Mouse (Mus musculus) limb, embryonic 15.5 days (tissue): ENCODE data around the gene Ociad2. TPM values are rescaled to one million over a fixed set of nuclear protein-coding genes. Genes with fewer than 3 reads are reported as not detected.
A peak's percentile ranks its signal among the peaks of the same experiment; 100 is the strongest.

Experiments used
- ATAC-seq: fragments of 200-750 bp; cut with Nextera tagmentation; 2 replicates; pipeline ENCODE4 v1.8.0; 2017; ENCODE audit warnings: low read depth, moderate TSS enrichment; ENCODE audit not compliant: insufficient number of reproducible peaks, low FRiP score, low TSS enrichment
- H3K27ac ChIP-seq: fragments of 300-500 bp; sonication (generic); 2 replicates; pipeline ENCODE4 v1.5.1; 2015; ENCODE audit warnings: moderate library complexity, mild to moderate bottlenecking, inconsistent platforms
- H3K27me3 ChIP-seq: fragments of 300-500 bp; sonication (generic); 2 replicates; pipeline ENCODE4 v1.6.1; 2015; ENCODE audit warnings: inconsistent platforms
- H3K36me3 ChIP-seq: fragments of 300-500 bp; sonication (generic); 2 replicates; pipeline ENCODE4 v1.6.1; 2015; ENCODE audit warnings: inconsistent platforms
- H3K4me1 ChIP-seq: fragments of 300-500 bp; sonication (generic); 2 replicates; pipeline ENCODE4 v1.6.1; 2015; ENCODE audit warnings: inconsistent platforms
- H3K4me2 ChIP-seq: fragments of 300-500 bp; sonication (generic); 2 replicates; pipeline ENCODE4 v1.6.1; 2015; ENCODE audit warnings: mild to moderate bottlenecking, inconsistent platforms
- H3K4me3 ChIP-seq: fragments of 300-500 bp; sonication (generic); 2 replicates; pipeline ENCODE4 v1.5.1; 2015; ENCODE audit warnings: mild to moderate bottlenecking, inconsistent platforms
- H3K9ac ChIP-seq: fragments of 300-500 bp; sonication (generic); 2 replicates; pipeline ENCODE4 v1.6.1; 2015; ENCODE audit warnings: inconsistent platforms
- H3K9me3 ChIP-seq: fragments of 300-500 bp; sonication (generic); 2 replicates; pipeline ENCODE4 v1.6.1; 2016; ENCODE audit warnings: inconsistent platforms
- WGBS: fragments of 180-500 bp; shearing (Covaris S2); methylation state at CpG from one replicate; pipeline ENCODE4 v1.1.7; 2015; 5-methylcytosine and 5-hydroxymethylcytosine counted together
- polyA plus RNA-seq: library from polyadenylated mRNA; unstranded; fragments of >200 nt; fragmentation: Nextera tagmentation; extraction: Ambion mirVana; gene quantifications from 2 replicates; pipeline ENCODE4 v1.2.1, GENCODE M21; 2015

The Ociad2 gene
- polyA plus RNA-seq = 12.6 and 14.7 TPM in 2 replicates

- no peaks in the 10 kb centered on the region for H3K9me3 ChIP-seq
- WGBS = 80% methylated on average over 8 of the region's 8 CpGs
- H3K36me3 ChIP-seq = no peaks in the 10 kb centered on the region
- H3K9ac ChIP-seq = no peak within 1 kb of the TSS
- H3K4me1 ChIP-seq = peaks cover 9% of the 10 kb centered on the region
- H3K4me3 ChIP-seq = no peak within 1 kb of the TSS
- no peak within 1 kb of the TSS for H3K4me2 ChIP-seq
- ATAC-seq = no peak
- no peaks in the 10 kb centered on the region for H3K27me3 ChIP-seq
- no peak within 1 kb of the TSS for H3K27ac ChIP-seq
Measured at GRCm38 (mm10) chr5:73340723-73341235, at the start of gene Ociad2. Ociad2 (minus strand) TSS chr5:73341028.

DNA sequence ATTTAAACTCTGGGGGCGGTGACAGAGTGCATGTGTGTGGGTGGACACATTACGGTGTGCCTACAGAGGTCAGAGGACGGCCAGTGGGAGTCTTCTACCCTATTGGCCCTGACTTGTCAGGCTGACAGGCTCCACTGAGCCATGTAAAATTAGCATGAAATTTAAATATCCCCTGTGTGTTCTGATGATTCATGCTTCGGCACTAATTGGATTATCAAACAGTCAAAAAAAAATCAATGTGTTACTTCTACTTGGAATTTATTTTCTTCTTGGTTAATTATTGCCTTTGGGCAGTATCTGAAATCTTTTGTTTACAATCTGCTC is 42.8 kb upstream of the Ociad2 start:
- H3K27ac ChIP-seq = no peak overlapping the region
- no peak overlapping the region for H3K9ac ChIP-seq
- WGBS = 64% methylated on average over 4 of the region's 4 CpGs
- no peaks in the 10 kb centered on the region for H3K36me3 ChIP-seq
- no peak overlapping the region for H3K4me3 ChIP-seq
- no peak overlapping the region for H3K4me2 ChIP-seq
- H3K4me1 ChIP-seq = no peaks in the 10 kb centered on the region
- ATAC-seq = no peak
- no peaks in the 10 kb centered on the region for H3K9me3 ChIP-seq
- peaks cover 8% of the 10 kb centered on the region for H3K27me3 ChIP-seq

GRCm38 (mm10) chr5:73382737-73383646 is 42.2 kb upstream of the Ociad2 start:
- Histone ChIP-seq H3K4me1 (no peaks in the 10 kb centered on the region), H3K27me3 (peaks cover 8% of the 10 kb centered on the region), H3K4me2 (no peak overlapping the region), H3K9me3 (no peaks in the 10 kb centered on the region), H3K36me3 (no peaks in the 10 kb centered on the region), H3K4me3 (no peak overlapping the region), H3K27ac (no peak overlapping the region), H3K9ac (no peak overlapping the region)
- ATAC-seq = no peak
- 26% methylated on average over 3 of the region's 3 CpGs for WGBS

- no peak overlapping the region for H3K27ac ChIP-seq
- no peak overlapping the region for H3K9ac ChIP-seq
- H3K36me3 ChIP-seq = no peaks in the 10 kb centered on the region
- peaks cover 8% of the 10 kb centered on the region for H3K27me3 ChIP-seq
- no peak for ATAC-seq
- no peak overlapping the region for H3K4me2 ChIP-seq
- no peak overlapping the region for H3K4me3 ChIP-seq
- 85% methylated on average over 9 of the region's 9 CpGs for WGBS
- H3K4me1 ChIP-seq = no peaks in the 10 kb centered on the region
- no peaks in the 10 kb centered on the region for H3K9me3 ChIP-seq
Measured at GRCm38 (mm10) chr5:73381976-73382540, 41.2 kb upstream of the Ociad2 start.

DNA sequence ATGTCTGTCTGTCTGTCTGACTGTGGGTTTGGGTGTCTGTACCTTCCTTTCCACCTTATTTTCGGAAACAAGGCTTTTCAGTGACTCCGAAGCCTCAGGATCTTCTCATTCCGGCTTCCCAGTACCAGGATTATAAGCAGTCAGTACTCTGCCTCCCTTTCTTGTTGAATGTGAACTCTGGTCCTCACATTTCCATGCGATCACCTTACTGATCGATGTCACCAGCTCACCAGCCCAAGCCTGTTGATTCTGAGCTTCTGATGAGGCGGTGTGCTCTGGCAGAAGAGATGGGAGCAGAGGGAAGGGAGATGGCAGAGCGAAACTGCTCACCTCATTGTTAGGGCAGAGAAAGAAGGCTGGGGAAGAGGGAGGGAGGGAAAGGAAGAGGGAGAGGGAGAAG is 40.7 kb upstream of the Ociad2 start:
- no peak overlapping the region for H3K4me2 ChIP-seq
- H3K9me3 ChIP-seq = no peaks in the 10 kb centered on the region
- no peak overlapping the region for H3K27ac ChIP-seq
- H3K4me1 ChIP-seq = no peaks in the 10 kb centered on the region
- H3K36me3 ChIP-seq = no peaks in the 10 kb centered on the region
- WGBS = 81% methylated on average over 6 of the region's 7 CpGs
- H3K27me3 ChIP-seq = peaks cover 8% of the 10 kb centered on the region
- ATAC-seq = no peak
- no peak overlapping the region for H3K4me3 ChIP-seq
- H3K9ac ChIP-seq = no peak overlapping the region

- no peak for ATAC-seq
- Histone ChIP-seq H3K36me3 (no peaks in the 10 kb centered on the region), H3K4me2 (no peak overlapping the region), H3K27me3 (peaks cover 8% of the 10 kb centered on the region), H3K4me3 (no peak overlapping the region), H3K4me1 (no peaks in the 10 kb centered on the region), H3K27ac (no peak overlapping the region), H3K9ac (no peak overlapping the region), H3K9me3 (no peaks in the 10 kb centered on the region)
- 50% methylated on average over 8 of the region's 8 CpGs for WGBS
Measured at GRCm38 (mm10) chr5:73380829-73381228, 40.0 kb upstream of the Ociad2 start.

- ATAC-seq = peak; percentile 78; the same call in 1 of the 2 replicates
- Histone ChIP-seq H3K4me2 (no peak overlapping the region), H3K9ac (no peak overlapping the region), H3K27ac (no peak overlapping the region), H3K27me3 (peaks cover 8% of the 10 kb centered on the region), H3K9me3 (no peaks in the 10 kb centered on the region), H3K4me1 (no peaks in the 10 kb centered on the region), H3K4me3 (no peak overlapping the region), H3K36me3 (no peaks in the 10 kb centered on the region)
- WGBS = 29% methylated on average over 3 of the region's 3 CpGs
Measured at GRCm38 (mm10) chr5:73379908-73380307, 39.1 kb upstream of the Ociad2 start.

DNA sequence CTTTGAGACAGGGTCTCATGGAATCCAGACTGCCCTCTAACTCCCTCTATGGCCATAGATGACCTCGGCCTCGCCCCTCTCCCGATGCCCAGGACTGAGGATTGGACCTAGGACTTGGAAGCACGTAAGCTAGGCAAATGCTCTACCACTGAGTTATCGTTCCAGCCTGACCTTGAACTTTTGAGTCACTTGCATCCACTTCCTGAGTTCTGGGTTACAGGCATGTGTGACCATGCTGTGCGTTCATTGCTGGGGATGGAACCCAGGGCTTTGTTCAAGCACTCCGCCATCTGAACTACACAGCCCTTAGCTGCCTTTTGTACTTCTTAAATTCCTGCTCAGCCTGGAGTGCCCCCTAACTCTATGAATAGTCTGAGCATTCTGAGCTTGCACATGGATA is 35.7 kb upstream of the Ociad2 start:
- Histone ChIP-seq H3K9ac (no peak overlapping the region), H3K9me3 (no peaks in the 10 kb centered on the region), H3K4me1 (peaks cover 7% of the 10 kb centered on the region; the same call in 1 of the 2 replicates), H3K27me3 (peaks cover 7% of the 10 kb centered on the region), H3K4me3 (no peak overlapping the region), H3K36me3 (no peaks in the 10 kb centered on the region), H3K4me2 (no peak overlapping the region), H3K27ac (no peak overlapping the region)
- WGBS = 92% methylated on average over 7 of the region's 7 CpGs
- ATAC-seq = no peak

- H3K9me3 ChIP-seq = no peaks in the 10 kb centered on the region
- H3K9ac ChIP-seq = no peak overlapping the region
- H3K27ac ChIP-seq = no peak overlapping the region
- WGBS = 59% methylated on average over 9 of the region's 9 CpGs
- H3K4me2 ChIP-seq = no peak overlapping the region
- no peak overlapping the region for H3K4me3 ChIP-seq
- H3K27me3 ChIP-seq = peaks cover 3% of the 10 kb centered on the region
- no peak for ATAC-seq
- peaks cover 7% of the 10 kb centered on the region; the same call in 1 of the 2 replicates for H3K4me1 ChIP-seq
- H3K36me3 ChIP-seq = no peaks in the 10 kb centered on the region
Measured at GRCm38 (mm10) chr5:73376041-73376440, 35.2 kb upstream of the Ociad2 start.

DNA sequence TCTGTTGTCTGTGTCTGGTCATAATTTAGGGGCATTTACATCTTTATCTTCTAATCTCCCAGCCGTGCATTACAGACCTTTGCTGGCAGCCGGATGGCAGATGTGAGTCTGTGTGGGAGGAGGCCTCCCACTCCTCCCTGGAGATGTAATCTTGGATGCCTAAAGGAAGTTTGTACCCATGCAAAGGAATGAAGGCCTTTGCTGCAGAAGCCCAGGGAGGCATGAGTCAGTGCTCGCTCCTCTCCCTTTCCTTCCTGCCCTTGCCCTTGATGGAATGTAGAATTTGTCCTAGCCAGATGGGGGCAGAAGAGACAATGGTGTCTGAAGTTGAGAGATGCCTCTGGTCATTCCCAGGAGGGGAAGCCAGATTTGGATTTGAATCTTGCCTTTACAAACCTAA is 32.4 kb upstream of the Ociad2 start:
- Histone ChIP-seq H3K27me3 (no peaks in the 10 kb centered on the region), H3K9ac (no peak overlapping the region), H3K4me1 (peaks cover 11% of the 10 kb centered on the region; the same call in 1 of the 2 replicates), H3K36me3 (no peaks in the 10 kb centered on the region), H3K27ac (no peak overlapping the region), H3K4me3 (no peak overlapping the region), H3K9me3 (no peaks in the 10 kb centered on the region), H3K4me2 (no peak overlapping the region)
- 32% methylated on average over 3 of the region's 3 CpGs for WGBS
- no peak for ATAC-seq

DNA sequence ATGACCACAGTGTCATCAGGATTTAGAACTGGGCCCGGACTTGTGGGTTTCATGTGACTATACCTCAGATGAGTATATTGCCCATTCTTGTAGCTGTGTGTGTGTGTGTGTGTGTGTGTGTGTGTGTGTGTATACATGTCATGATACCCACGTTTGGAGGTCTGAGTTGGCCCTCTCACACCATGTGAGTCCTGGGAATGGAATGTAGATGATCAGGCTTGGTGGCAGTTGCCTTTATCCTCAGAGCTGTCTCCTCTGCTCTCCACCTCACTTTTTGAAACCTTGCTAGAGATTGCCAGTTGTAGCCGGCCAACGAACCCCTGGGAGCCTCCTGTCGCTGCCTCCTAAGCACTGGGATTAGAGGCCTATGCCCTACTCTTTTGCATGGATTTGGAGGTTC is 31.8 kb upstream of the Ociad2 start:
- 69% methylated on average over 5 of the region's 5 CpGs for WGBS
- H3K9ac ChIP-seq = no peak overlapping the region
- no peaks in the 10 kb centered on the region for H3K27me3 ChIP-seq
- no peak overlapping the region for H3K4me2 ChIP-seq
- no peak for ATAC-seq
- peaks cover 11% of the 10 kb centered on the region; the same call in 1 of the 2 replicates for H3K4me1 ChIP-seq
- H3K36me3 ChIP-seq = no peaks in the 10 kb centered on the region
- H3K4me3 ChIP-seq = no peak overlapping the region
- H3K9me3 ChIP-seq = no peaks in the 10 kb centered on the region
- H3K27ac ChIP-seq = no peak overlapping the region

DNA sequence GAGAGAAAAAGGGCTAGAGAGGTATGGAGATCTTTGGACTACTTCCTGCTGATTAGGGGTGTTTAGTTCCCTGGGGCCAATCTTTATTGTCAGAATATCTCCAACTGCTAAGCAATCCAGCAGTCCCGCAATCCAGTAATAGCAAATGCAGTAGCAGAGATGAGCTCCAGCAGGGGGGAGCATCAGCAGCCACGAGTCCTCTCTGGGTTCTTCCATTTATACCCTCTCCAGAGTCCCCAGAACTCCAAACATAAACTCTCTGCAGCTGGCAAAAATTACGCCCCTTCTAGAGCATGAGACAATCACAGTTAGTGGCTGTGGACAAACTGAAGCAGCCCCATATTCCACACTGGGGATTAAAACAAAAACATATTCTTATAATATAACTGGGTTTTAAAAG is 28.9 kb upstream of the Ociad2 start:
- no peak for ATAC-seq
- WGBS = 42% methylated on average over 3 of the region's 3 CpGs
- Histone ChIP-seq H3K27ac (no peak overlapping the region), H3K27me3 (no peaks in the 10 kb centered on the region), H3K4me2 (no peak overlapping the region), H3K36me3 (no peaks in the 10 kb centered on the region), H3K4me1 (peaks cover 11% of the 10 kb centered on the region; the same call in 1 of the 2 replicates), H3K9ac (no peak overlapping the region), H3K9me3 (no peaks in the 10 kb centered on the region), H3K4me3 (no peak overlapping the region)
